Mouse (Mus musculus) thymus, postnatal 25 days (tissue): ENCODE results near the gene Cyp4f18.
"Not testable (repeated sequence)": the region's sequence is repeated elsewhere in the genome, so short reads cannot be mapped to it uniquely, and the experiment has no call there.

Source experiments
- DNase-seq: peaks from one replicate; pipeline ENCODE4 v3.0.0; 2022

The Cyp4f18 gene

DNA sequence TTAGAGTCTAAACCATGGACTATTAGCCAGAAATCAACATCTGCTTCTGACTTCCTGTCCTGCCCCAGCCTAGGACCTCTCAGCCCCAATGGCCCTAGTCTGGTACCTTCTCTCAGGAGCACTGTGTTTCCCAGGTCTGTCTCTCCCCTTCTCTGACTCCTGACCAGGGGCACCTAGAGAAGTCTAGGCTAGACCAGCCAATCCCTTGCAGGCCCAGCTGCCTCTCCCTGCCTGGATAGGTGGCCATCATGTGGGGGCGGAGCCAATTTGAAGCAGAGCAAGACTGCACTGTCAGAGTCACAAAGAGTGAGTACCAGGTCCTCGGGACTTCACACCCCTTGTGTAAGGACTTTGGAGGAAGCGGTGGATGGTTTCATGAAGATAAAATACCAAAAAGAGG lies at the start of gene Cyp4f18:
Gene Cyp4f18, minus strand, starts transcription at position 154 of the 400 bp plus-strand sequence.
- DNase-seq: no peak

DNA sequence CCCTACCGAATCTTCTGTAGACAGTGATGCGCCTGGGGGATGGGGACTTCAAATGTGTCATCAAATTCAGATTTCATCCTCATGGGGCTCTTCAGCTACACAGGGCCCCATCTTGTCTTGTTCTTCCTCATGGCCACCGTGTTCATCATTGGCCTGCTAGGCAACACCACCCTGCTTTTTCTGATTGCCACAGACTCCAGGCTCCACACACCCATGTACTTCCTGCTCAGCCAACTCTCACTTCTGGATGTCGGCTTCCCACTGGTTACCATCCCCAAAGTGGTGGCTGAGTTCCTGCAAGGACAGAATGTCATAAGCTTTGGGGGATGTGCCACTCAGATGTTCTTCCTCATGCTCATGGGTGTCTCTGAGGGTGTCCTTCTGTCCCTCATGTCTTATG lies 48.2 kb upstream of the Cyp4f18 start:
- not testable (repeated sequence) for DNase-seq

DNA sequence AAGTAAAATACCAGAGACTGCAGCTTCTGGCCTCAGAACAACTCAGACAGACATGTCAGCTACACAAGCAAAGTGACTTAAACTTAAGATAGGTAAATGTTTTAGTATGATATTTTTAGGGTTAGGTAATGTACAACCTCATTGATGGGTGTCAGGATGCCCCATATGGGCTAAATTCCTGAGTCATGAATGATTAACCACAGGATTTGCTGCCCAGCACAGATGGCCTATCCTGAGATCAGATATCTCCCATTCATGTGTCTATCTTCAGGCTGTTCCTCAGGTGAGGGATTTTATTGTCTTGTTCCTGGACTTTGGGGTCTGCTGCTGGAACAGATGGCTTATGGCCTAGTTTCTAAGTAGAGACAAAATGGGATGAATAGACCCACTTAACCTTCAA lies 45.2 kb upstream of the Cyp4f18 start:
- DNase-seq: not testable (repeated sequence)

DNA sequence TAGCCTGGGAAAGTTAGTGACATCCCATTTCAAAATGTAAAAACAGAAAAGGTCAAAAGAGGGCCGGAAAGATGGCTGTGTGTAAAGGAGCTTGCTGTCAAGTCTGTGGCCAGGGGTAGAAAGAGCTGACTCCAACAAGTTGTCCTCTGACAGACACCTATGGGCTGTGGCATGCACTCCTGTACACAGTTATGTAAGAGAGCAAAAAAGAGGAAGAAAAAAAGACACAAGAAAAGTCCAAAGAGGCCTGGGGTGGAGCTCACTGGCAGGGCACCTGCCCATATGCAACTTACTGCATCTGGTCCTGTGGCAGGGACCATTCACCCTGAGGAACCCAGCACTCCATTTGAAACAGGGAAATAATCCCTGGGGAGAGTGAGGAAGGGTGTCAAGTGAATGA lies 33.1 kb upstream of the Cyp4f18 start:
- no peak for DNase-seq

DNA sequence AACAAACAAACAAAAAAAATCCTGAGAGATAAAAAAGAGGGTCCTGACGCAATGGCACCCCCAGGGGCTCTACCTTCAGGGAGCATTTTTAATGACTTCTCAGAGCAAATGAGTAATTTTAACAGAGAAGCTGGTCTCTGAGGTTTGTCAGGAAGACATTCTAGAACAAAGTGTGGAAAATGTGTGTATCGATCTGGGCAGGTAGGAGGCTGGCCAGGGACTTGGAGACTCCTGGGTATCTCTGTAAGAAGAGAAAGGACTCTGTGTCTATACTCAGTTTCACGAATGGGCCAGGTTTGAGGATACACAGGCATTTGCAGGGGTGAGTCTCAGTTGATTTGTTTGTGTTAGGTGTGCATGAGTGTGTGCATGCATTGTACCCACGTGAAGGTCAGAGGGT lies 31.5 kb upstream of the Cyp4f18 start, which contains the start of gene Olfr372:
Gene Olfr372, plus strand, starts transcription at position 301 of the 400 bp plus-strand sequence.
- not testable (repeated sequence) for DNase-seq

DNA sequence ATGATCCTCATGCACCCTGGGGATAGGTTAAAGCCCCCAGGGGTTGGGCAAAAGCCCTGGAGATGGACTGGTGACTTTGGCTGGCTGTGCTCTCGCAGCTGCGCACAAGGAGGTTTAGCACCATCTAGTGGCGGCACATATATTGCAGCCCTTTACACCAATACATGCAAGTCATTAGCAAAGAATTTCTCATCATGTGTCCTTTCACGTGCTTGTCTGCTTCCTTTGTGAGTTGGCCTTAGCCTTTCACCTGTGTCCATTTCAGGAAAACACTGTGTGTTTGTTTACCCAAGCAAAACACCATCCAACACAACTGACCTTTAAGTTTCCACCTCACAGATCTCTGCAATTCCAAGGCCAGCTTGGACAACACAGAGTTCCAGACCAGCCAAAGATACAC lies 23.5 kb upstream of the Cyp4f18 start:
- DNase-seq: peak; percentile 58

DNA sequence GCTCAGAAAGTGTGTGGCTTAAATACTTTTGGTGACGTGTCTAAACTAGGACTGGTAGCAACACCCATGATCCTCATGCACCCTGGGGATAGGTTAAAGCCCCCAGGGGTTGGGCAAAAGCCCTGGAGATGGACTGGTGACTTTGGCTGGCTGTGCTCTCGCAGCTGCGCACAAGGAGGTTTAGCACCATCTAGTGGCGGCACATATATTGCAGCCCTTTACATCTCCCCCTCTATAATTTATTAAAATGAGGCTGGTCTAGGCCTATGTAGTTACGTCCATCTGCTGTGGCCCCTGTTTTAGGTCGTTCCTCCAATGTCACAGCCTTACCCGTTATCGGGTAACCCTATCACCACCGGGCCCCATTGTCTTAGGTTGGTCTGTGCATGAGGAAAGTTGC lies 15.5 kb upstream of the Cyp4f18 start:
- peak; percentile 38 for DNase-seq

DNA sequence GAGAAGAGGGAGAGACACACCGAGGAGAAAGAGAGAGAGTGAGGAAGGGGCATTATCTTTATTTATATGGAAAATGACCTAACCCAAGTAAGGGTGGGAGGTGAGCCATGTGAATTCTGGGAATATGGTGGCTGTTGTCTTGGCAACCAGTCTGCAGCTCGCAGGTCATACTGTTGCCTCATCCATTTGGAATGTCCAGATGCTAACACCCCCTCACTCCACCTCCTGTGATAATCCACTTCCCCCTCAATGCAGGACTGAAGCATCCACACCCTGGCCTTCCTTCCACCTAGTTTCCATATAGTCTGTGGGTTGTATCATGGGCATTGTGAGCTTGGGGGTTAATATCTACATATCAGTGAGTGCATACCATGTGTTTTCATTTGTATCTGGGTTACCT lies 10.4 kb upstream of the Cyp4f18 start:
- DNase-seq: no peak

DNA sequence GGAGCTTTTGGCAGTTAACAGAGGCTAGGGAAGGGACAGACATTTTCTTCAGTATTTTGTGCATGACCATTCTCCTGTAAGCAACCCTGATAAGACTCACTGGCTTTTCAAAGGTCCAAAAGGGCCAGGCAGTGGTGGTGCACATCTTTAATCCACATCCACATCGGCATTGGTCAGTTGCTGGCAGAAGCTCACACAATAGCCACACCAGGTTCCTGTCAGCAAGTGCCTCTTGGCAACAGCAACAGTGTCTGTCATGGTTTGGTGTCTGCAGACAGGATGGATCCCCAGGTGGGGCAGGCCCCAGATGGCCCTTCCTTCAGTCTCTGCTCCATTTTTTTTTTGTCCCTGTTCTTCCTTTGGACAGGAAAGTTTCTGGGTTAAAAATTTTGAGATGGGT lies 9.6 kb upstream of the Cyp4f18 start:
- DNase-seq: not testable (repeated sequence)

DNA sequence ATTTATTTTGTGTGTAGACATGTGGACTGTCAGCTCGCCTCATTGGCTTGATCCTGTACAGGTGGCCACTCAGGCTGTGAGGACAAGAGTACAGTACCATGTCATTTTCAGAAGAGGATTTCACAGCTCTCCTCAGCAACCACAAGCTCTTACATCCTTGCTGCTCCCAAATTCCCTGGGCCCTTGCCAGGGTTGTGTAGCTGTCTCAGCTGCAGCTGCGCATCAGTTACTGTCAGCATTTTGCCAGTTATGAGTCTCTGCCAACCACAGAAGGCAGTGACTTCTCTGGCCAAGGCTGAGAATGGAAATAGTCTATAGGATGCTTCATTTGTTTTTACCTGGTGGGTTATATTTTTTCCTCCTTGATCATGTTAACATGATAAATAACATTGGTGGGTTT lies 8.7 kb upstream of the Cyp4f18 start:
- DNase-seq: no peak

DNA sequence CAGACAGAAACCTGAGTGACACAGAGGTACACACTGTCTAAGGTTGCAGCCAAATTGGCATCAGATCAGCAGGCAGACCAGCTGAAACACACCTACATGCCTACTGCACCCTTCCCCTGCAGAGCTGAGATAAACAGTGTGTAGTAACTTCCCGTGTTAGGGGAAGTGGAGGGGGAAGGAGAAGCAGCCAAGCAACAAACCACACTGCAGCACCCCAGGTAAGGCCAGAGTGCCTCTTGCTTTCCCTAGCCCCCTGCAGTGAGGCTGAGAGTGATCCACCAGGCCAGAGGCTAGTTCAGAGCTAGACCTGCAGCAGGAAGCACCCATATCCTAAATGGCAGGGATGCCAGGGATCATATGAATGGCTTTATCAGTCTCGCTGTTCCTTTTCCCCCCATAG lies 7.9 kb upstream of the Cyp4f18 start:
- DNase-seq: not testable (repeated sequence)

DNA sequence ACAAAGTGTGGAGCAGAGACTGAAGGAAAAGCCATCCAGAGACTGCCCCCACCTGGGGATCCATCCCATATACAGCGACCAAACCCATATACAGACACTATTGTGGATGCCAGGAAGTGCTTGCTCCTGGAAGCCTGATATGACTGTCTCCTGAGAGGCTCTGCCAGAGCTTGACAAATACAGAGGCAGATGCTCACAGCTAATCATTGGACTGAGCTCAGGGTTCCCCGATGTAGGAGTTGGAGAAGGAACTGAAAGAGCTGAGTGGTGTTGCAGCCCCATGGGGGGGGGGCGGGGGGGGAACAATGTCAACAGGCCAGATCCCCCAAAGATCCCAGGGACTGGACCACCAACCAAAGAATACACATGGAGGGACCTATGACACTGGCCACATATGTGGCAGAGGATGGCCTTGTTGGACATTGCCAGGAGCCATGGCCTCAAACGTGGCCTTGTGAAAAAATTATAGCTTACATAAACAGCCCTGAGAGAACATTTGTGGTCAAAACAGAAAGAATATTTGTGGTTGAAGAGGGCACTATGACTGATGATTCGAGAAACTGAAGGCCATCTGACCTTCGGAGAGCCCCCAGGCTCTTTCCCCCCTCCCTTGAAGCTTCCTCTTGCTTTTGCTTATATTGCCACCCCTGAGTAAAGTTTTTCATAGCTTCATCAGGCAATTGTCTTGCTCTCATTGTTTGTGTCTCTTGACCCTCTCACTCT lies 4.2 kb upstream of the Cyp4f18 start:
- DNase-seq: not testable (repeated sequence)

DNA sequence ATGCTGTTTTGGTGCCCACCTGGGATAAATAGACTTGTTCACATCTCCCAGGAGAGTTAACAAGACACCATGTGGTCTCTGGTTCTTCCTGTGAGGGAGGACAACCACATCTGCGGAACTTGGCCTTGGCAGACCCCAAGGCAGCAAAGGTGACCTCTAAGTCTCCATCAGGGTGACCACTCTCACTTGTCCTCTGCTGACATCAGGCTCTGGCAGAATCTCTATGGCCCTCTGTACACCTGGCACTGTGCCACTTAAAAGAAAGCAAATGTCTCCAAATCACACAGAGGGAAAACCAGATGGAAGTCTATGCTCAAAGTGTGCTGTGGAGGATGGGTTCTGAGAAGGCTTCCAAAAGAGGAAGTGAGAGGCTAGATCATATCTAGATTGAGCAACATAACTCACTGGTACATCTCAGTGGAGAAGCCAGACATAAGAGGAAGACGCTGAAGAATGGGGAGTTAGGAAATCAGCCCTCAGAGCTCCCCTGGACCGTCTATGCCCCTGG lies 1.2 kb downstream of the Cyp4f18 start:
- DNase-seq: no peak

DNA sequence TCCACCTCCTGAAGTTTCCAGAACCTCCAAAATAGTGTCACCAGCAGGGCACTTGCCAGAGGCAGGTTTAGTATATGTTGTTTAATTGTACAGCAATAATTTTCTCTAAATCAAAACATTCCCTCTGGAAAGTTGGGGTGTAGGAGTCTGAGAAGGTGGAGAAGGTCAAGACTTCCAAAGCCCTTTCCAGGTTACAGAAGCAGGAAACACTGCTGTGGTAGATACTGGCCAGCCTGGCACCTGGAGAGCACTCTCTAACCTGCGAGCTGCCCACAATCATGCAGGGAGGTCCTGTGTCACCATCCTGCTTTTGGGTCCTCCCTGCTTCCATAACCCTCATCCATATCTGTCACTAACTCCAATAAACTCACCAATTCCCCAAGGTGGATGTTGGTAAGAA lies 2.7 kb downstream of the Cyp4f18 start:
- DNase-seq: no peak

DNA sequence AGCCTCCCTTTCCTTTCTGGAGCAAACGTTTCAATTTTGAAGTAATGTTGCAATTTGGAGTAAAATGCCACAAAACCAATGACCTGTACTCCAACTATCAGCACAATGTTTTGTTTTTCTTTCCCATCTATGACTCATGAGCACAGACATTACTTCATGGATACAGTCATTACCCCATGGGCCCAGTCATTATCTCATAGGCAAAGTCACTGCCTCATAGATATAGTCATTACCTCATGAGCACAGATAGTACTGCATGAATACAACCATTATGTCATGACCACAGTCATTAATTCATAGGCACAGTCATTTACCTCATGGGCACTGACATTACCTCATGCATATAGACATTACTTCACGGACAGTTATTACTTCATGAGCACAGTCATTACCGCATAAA lies 3.5 kb downstream of the Cyp4f18 start:
- DNase-seq: no peak

DNA sequence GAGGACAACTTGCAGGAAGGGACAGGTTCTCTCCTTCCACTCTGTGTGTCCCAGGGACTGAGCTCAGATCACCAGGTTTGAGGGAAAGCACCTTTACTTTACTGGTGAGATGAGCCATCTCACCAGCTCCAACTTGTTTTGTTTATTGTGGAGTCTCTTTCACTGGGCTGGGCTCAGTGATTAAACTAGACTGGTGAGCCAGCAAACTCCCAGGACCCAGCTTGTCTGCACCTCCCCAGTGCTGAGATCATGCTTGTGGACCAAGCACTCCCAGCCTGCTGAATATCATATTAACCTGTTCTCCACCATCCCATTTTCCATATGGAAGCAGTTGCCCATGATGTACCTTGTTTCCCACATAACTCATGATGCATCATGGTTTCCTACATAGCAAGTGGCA lies 6.5 kb downstream of the Cyp4f18 start:
- DNase-seq: no peak

DNA sequence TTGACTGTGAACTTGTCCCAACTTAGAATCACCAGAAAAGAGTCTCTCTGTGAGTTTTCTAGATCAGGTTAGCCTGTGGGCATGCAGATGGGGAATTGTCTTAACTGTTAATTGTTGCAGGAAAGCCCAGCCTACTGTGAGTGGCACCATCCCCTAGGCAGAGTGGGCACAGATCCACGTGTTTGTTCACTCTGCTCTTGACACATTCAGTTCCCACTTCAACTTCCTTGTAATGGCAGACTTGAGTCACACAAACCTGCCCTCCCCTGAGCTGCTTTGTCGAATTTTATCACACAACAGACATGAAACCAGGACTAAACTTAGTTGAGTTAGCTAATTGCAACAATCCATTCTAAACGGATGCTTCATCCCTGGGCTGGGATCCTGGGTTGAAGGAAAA lies 9.2 kb downstream of the Cyp4f18 start:
- DNase-seq: no peak

DNA sequence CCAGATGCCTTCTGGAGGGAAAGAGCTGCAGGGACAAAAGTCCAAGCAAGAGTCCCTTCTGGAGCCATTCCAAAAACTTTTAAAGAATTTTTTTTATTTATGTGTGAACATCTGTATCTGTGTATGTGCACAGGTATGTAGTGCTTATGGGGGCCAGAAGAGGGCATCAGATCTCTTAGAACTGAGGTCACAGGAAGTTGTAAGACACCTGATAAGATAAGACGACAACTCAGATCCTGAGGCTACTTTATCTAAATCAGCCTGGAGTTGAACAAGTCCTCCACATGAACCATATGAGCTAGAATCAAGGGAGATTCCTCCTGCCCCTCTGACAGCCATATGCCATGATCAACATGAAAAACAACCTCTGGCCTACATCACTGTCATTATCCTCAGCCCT lies 10.0 kb downstream of the Cyp4f18 start:
- no peak for DNase-seq

DNA sequence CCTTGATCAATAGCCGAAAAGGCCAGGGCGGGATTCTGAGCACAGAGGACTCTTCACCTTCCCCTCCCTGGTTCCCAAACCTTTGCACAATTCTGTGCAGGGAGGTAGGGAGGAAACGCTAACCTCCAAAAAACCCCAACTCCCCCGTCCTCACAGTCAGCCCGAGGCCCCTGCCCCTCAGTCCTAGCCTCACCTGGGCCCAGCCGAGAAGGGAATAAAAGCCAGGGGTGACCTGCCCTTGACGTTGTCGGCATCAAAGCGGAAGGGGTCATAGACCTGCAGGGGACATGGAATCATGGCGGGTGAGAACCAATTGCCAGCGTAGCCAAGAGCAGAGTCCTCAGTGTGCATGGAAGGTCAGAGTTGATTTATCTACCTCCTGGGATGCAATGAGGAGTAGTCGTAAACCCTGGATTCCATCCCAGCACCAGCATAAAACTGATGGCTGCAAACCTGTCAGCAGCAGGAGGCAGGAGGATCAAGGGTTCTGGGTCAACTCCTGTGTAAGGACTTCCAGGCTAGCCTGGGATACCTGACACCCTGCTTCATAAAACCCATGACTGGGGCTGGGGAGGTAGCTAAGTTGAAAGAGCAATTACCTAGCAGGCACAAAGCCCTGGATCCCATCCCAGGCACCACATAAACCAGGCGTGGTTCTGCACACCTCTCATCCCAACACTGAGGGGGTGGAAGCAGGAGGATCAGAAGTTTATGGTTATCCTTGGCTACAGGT lies 20.4 kb downstream of the Cyp4f18 start:
- no peak for DNase-seq

DNA sequence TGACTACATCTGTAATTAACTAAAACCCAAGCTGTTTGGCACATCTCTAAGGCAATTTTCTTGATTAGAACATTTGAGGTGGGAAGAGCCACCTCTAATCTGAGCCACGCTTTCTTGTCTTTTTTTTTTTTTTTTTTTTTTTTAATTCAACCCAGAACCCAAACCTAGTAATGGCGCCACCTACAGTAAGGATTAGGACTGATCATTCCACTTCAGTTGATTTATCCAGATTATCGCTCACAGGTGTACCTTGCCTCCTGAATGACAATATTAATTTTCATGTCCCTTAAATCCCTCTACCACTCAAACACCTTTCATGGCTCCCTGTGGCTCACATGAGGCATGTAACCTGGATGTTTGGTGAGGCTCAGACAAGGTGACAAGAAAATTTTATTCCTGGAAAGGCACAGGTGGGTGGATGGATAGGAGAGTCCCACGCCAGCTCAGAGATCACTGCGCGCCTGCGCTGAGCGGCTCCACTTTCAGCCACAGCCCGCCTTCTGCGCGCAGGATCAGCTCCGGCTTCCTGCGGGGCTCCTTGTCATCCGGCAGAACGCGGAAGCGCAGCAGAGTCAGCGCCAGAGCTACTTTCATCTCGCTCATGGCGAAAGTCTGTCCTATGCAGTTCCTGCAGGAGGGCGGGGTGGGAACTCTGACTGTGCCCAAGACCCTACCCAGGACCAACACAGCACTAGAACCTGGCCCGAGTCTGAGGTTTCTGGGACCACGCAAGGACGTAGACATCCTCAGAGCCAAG lies 21.1 kb downstream of the Cyp4f18 start:
- peak; percentile 68 for DNase-seq

DNA sequence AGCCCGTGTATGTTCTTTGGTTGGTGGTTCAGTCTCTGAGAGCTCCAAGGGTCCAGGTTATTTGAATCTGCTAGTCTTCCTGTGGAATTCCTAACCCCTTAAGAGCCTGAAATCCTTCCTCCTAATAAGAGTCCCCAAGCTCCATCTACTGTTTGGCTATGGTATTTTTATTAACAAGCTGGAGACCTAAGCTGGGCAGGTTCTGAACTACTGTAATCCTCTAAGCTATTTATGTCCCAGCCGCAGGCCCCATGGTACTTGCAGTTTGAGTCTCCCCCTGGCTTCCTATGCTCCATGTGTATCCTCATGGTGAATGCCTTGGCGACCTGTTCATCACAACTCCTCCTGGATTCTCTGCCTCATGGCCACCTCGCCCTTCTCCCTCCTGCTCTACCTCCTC lies 24.8 kb downstream of the Cyp4f18 start:
- DNase-seq: no peak

DNA sequence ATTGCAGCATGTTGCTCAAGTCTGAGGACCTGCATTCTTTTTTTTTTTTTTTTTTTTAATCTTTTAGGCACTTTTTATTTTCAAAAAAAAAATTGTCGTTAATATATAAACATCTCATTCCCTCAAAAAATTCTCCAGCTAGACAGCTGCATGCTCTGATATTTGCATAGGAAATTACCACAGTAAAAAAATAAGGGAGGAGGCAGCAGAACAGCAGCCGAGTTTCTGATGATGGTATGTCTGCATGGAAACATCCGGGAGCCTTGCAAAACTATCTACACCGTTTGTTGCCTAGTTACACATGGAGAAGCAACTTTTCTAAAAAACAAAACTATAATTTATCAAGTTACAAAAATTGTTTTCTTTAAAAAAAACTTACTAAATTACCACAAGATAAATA lies 28.0 kb downstream of the Cyp4f18 start:
- no peak for DNase-seq

DNA sequence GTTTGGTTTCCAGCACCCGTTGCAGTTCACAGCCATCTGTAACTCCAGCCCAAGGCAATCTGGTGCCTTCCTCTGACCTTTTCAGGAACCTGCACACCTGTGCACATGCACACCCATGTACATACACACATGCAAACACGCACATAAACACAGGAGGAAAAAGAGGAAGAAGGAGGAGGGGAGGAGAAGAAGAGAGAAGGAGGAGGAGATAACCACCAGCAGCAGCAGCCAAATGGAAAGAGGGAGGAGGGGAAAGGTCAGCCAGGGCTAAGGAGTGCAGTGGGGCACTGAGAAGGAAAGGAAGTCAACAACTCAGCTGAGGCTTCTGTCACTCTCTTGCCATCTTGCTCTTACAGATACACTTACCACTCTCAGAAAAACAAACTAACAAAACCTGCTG lies 28.4 kb downstream of the Cyp4f18 start:
- no peak for DNase-seq

DNA sequence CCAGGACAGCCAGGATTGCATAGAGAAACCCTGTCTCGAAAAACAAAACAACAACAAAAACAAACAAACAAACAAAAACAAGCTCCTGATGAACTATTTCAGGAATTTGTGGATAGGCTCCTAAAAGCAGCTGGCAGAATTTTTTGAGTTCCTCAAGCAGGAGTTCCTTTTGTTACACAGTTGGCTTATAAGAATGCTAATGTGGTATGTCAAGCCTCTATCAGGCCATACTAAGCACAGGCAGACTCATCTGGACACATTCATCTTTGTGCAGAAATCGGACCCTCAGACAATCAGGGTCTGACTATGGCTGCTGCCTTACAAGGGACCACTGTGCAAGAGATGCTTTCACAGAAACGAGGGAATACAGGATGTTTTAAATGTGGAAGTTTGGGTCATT lies 35.2 kb downstream of the Cyp4f18 start:
- no peak for DNase-seq
